Mouse (Mus musculus): ENCODE measurements around the gene Vmn1r219.
"Not testable (repeated sequence)": the region's sequence is repeated elsewhere in the genome, so short reads cannot be mapped to it uniquely, and the experiment has no call there.

Vmn1r219 gene

DNA sequence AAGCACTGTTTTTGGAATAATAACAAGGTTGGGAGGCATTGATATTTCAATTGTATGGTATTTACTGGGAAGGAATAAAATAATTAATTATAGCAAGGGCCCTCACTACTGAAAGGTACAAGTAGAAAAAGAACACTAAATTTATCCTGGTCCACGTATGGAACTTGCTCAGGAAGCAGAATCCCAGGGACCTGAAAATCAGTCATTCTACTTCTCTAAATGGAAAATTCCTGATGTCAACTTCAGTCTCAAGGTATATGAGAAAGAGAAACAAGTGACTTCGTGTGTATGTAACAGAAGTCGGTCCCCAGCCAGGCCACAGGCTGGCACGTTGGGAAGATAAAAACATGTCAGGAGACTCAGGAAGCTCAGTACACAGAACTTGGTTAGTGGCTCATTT lies at the start of gene Vmn1r219:
Vmn1r219 (plus strand) TSS at position 301 of the 400 bp plus-strand sequence.
- DNase-seq (ENCODE audit: low read depth), result no peak

DNA sequence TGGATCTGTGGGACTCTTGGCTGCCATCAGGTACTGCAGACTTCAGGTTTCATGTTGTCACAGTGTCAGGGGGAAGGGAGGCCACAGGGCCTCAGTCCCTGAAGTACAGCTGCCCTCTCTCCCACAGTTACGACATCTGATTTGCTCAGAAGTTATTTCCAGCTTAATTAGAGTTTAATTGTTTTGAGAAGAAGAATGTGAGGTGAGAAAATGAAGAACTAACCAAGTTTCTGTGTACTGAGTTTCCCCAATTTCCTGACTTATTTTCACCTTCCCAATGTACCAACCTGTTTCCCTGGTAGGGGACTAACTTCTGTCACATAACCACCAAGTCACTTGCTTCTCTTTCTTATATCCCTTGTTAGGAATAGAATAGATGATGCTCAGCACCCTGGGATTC lies 41.0 kb upstream of the Vmn1r219 start, which contains the start of gene Vmn1r217:
Vmn1r217 (minus strand) TSS at position 101 of the 400 bp plus-strand sequence.
- not testable (repeated sequence) for DNase-seq (ENCODE audit: low read depth)

DNA sequence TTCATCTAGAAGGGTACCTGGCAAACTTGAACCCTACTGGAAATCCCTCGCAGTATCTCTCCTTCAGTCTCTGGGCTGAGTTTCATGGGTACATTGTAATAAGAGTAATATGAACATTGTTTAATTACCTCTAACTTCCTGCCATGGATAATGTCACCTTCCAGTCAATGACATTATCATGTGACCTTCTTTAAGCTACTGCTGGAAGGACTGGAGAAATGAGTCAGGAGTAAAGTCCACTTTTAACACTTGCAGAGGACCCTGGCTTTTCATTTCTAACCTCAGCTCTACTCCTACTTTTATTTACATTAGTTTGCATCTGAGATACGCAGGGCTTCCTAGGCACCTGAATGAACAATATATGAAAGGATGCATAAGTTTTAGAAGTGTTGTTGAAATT lies 38.5 kb upstream of the Vmn1r219 start:
- no peak for DNase-seq (ENCODE audit: low read depth)

DNA sequence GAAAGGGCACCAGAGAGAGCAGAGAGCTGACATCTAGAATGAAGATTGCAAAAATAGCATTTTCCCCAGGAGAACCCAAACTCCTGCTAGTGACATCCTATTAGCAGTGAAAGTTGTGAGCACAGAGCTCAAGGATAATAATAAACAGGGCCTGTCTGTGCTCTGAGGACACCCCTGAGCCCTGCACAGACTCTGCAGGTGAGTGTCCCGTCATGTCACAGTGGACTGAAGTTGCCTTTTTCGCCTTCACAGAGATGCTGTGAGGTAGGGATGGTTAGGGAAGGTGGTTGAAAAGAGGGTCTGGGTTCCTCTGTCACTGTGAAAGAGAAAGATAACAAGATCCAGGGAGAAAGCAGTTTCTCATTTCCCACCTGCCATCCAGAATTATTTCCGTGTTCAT lies 26.0 kb upstream of the Vmn1r219 start, which contains the start of gene Vmn1r218:
Vmn1r218 (plus strand) TSS at position 57 of the 400 bp plus-strand sequence.
- DNase-seq (ENCODE audit: low read depth), result no peak

DNA sequence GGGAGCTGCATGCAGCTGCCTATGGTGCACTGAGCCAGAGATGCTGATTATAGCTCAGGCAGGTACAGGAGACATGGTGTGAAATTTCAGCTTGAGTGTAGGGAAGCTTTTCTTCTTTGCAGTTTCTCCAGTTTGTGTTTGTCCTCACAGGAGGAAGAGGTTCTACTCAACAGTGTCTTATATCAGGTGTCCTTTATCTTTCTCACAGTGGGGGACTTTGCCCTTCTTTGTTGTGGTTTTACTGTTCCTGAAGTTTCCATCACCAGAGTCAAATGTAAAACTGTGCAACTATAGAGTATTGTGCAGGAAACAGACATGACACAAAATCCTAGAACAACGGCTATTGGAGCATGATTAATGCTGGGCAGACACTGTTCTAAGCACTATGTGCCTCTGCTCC lies 25.6 kb upstream of the Vmn1r219 start:
- no peak for DNase-seq (ENCODE audit: low read depth)

DNA sequence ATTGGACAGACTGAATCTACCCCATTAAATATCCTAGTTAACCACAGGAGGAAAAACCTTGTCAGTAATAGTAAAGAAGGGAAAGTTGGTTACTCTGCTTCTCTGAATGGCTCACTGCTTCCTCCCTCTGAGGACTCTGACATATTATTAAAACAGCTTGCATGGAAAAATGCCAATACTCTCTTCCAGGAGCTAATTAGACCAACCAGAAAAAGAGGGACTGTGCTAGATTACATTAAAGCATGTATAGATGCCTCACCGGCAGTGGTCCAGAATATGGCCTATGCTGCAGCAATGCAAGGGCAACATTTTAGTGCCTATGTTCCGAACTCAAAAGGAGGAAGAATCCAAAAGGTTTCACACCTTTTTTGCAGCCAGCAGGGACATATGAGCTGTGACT lies 20.2 kb upstream of the Vmn1r219 start:
- no peak for DNase-seq (ENCODE audit: low read depth)

DNA sequence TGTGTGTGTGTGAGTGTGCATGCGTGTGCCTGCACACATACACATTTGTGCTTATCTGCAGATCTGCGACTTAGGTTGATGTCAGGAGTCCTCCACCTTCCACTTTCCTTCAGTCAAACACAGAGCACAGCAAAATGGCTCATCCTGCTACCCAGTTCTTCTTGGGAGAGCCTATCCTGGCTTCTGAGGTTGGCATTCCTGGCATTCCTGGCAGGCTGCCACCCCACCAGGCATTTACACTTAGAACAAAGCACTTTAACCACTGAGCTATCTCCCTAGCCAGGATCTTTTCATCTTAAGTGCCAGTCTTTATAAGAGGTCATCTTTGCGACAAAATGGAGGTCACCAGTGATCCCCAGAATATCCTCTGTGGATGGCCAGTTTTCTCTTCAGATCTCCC lies 1.3 kb upstream of the Vmn1r219 start:
- DNase-seq (ENCODE audit: low read depth), result no peak

DNA sequence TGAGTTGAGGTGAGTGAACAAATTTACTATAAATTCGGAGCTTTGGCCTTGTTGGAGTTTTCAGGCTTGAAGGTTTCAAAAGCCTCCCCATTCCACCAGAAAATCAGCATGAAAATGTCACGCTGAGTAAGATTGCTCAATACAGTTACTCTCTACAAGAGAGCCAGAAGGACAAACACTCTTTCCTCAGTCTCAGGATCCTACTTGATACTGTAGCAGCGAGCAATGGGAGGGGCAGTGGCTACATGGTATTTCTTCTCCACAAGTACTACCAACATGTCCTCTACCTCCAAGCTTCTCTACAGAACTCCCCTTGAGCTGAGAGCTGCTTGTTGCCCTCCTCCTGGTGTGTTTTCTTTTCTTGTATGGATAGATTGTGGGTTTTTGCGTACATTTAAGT lies 7.4 kb downstream of the Vmn1r219 start:
- not testable (repeated sequence) for DNase-seq (ENCODE audit: low read depth)

DNA sequence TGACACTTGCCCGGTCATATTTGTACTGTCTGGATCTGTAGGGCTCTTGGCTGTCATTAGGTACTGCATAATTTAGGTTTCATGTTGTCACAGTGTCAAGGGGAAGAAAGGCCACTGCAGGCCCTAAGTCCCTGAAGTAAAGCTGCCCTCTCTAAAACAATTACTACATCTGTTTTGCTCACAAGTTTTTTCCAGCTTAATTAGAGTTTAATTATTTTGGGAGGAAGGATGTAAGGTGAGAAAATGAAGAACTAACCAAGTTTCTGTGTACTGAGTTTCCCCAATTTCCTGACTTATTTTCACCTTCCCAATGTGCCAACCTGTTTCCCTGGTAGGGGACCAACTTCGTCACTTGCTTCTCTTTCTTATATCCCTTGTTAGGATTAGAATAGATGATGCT lies 28.8 kb downstream of the Vmn1r219 start, which contains the start of gene Vmn1r220:
Vmn1r220 (minus strand) TSS at position 101 of the 400 bp plus-strand sequence.
- DNase-seq (ENCODE audit: low read depth), result no peak

DNA sequence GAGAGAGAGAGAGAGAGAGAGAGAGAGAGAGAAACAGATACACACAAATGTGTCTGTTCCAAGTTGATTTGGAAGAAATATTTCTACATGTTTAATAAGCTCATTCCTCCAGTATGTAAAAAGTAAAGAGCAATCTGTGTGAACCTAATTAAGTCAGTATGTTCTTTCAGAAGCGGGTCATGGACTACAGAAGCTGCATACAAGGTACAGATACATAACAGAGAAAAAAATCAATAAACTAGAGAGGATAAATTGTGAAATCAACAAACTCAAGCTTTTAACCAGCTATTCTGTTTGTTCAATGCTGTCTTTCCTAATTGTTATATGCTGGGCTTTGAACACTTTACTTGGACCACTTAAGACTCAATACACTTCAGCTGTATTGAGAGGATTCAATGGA lies 44.8 kb downstream of the Vmn1r219 start:
- DNase-seq (ENCODE audit: low read depth), result not testable (repeated sequence)

DNA sequence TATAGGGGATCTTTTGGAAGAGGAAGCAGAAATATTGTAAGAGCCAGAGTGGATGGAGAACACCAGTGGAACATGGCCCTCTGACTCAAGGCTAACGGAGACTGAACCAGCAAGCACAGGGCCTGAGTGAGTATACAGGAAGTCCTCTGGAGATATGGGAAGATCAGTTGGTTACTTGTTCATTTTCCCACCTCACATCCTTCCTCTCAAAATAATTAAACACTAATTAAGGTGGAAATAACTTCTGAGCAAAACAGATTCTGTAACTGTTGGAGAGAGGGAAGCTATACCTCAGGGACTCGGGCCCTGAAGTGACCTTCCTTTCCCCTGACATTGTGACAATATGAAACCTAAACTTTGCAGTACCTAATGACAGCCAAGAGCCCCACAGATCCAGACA lies 54.7 kb downstream of the Vmn1r219 start, which contains the start of gene Vmn1r221:
Vmn1r221 (plus strand) TSS at position 301 of the 400 bp plus-strand sequence.
- not testable (repeated sequence) for DNase-seq (ENCODE audit: low read depth)

Data from c-Kit-positive CD71-positive TER-119-negative erythroid progenitor cells, embryonic 14.5 days (primary cell).